Mouse (Mus musculus): ENCODE results near the gene Cpm. TPM values are rescaled to one million over a fixed set of nuclear protein-coding genes. Genes with fewer than 3 reads are reported as not detected.

Cpm gene
- polyA plus RNA-seq, 1 experiment from 2014 or later, result 83.7 TPM

- Histone ChIP-seq H3K36me3 (ENCODE audit: control insufficient read depth, insufficient read depth, low read length) (peaks cover 11% of the 10 kb centered on the region; the same call in 1 of the 2 replicates), H3K27me3 (ENCODE audit: control insufficient read depth, insufficient read depth, low read depth, low read length) (no peaks in the 10 kb centered on the region), H3K4me2 (ENCODE audit: low read depth, low read length) (no peak overlapping the region), H3K9me3 (ENCODE audit: control insufficient read depth, low read length) (peaks cover 3% of the 10 kb centered on the region), H3K4me3 (ENCODE audit: low read length) (no peak overlapping the region), H3K4me1 (replicated peaks; ENCODE audit: control insufficient read depth, insufficient read depth, low read length) (no peaks in the 10 kb centered on the region), H3K27ac (ENCODE audit: low read length) (no peak overlapping the region), H3K9ac (ENCODE audit: low read length) (no peak overlapping the region)
- WGBS, result 64% methylated on average over 9 of the region's 9 CpGs
- ATAC-seq (ENCODE audit: low read depth), result no peak
Observed at GRCm38 (mm10) chr10:117637062-117637744, 7.9 kb downstream of the Cpm start.

DNA sequence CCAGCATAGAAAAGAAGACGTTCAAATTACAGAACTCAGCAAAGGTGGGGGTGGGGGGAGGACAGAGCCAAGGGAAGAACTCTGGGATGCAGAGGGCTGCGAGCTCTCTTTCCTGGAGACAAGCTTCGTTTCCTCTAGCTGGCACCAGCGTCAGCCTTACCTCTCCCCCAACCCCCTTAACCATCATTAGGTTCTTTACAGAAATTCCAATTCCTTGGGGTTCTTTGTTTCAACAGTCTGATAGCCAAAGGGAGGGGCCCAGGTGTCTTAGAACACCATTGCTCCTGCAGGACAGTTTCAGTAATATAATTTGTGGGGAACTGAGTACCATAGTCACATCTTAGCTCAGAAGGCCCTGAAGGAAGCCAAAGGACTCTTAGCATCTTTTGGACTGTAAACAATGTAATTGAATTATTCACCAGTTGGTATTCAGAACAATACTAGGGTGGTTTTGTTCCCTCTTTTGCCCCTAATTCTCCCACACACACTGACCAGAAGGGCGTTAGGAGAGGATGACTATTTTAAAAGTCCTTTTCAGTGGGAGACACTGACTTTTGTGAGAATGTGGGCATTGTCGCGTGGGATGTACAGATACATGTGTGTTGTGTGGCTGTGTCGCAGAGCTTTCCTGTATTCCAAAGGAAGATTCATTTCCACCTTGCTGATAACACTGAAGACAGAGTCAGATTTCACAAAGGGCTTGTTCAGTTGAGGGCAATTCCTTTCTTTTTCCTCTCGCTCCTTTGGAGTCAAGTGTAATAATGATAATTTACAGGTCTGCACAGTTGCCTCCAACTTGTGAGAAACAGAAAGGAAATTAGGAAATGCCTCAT is 8.7 kb downstream of the Cpm start:
- Histone ChIP-seq H3K9ac (ENCODE audit: low read length) (no peak overlapping the region), H3K4me3 (ENCODE audit: low read length) (no peak overlapping the region), H3K4me1 (replicated peaks; ENCODE audit: control insufficient read depth, insufficient read depth, low read length) (no peaks in the 10 kb centered on the region), H3K36me3 (ENCODE audit: control insufficient read depth, insufficient read depth, low read length) (peaks cover 11% of the 10 kb centered on the region; the same call in 1 of the 2 replicates), H3K27ac (ENCODE audit: low read length) (no peak overlapping the region), H3K27me3 (ENCODE audit: control insufficient read depth, insufficient read depth, low read depth, low read length) (no peaks in the 10 kb centered on the region), H3K9me3 (ENCODE audit: control insufficient read depth, low read length) (peaks cover 3% of the 10 kb centered on the region), H3K4me2 (ENCODE audit: low read depth, low read length) (no peak overlapping the region)
- WGBS, result 74% methylated on average over 9 of the region's 9 CpGs
- ATAC-seq (ENCODE audit: low read depth), result no peak

GRCm38 (mm10) chr10:117638578-117639220 is 9.4 kb downstream of the Cpm start:
- Histone ChIP-seq H3K4me1 (replicated peaks; ENCODE audit: control insufficient read depth, insufficient read depth, low read length) (no peaks in the 10 kb centered on the region), H3K27ac (ENCODE audit: low read length) (no peak overlapping the region), H3K4me2 (ENCODE audit: low read depth, low read length) (no peak overlapping the region), H3K36me3 (ENCODE audit: control insufficient read depth, insufficient read depth, low read length) (peaks cover 11% of the 10 kb centered on the region; the same call in 1 of the 2 replicates), H3K4me3 (ENCODE audit: low read length) (no peak overlapping the region), H3K9ac (ENCODE audit: low read length) (no peak overlapping the region), H3K9me3 (ENCODE audit: control insufficient read depth, low read length) (peaks cover under 1% of the 10 kb centered on the region), H3K27me3 (ENCODE audit: control insufficient read depth, insufficient read depth, low read depth, low read length) (no peaks in the 10 kb centered on the region)
- no peak for ATAC-seq (ENCODE audit: low read depth)
- 88% methylated on average over 7 of the region's 7 CpGs for WGBS

GRCm38 (mm10) chr10:117639221-117639599 is 9.9 kb downstream of the Cpm start:
- H3K27me3 ChIP-seq (ENCODE audit: control insufficient read depth, insufficient read depth, low read depth, low read length), result no peaks in the 10 kb centered on the region
- H3K4me3 ChIP-seq (ENCODE audit: low read length), result no peak overlapping the region
- peaks cover 6% of the 10 kb centered on the region; the same call in 1 of the 2 replicates for H3K36me3 ChIP-seq (ENCODE audit: control insufficient read depth, insufficient read depth, low read length)
- 92% methylated on average over 8 of the region's 8 CpGs for WGBS
- no peak for ATAC-seq (ENCODE audit: low read depth)
- no peak overlapping the region for H3K9ac ChIP-seq (ENCODE audit: low read length)
- no peaks in the 10 kb centered on the region; the same call in 1 of the 2 replicates for H3K9me3 ChIP-seq (ENCODE audit: control insufficient read depth, low read length)
- H3K4me2 ChIP-seq (ENCODE audit: low read depth, low read length), result no peak overlapping the region
- no peak overlapping the region for H3K27ac ChIP-seq (ENCODE audit: low read length)
- H3K4me1 ChIP-seq (replicated peaks; ENCODE audit: control insufficient read depth, insufficient read depth, low read length), result no peaks in the 10 kb centered on the region

DNA sequence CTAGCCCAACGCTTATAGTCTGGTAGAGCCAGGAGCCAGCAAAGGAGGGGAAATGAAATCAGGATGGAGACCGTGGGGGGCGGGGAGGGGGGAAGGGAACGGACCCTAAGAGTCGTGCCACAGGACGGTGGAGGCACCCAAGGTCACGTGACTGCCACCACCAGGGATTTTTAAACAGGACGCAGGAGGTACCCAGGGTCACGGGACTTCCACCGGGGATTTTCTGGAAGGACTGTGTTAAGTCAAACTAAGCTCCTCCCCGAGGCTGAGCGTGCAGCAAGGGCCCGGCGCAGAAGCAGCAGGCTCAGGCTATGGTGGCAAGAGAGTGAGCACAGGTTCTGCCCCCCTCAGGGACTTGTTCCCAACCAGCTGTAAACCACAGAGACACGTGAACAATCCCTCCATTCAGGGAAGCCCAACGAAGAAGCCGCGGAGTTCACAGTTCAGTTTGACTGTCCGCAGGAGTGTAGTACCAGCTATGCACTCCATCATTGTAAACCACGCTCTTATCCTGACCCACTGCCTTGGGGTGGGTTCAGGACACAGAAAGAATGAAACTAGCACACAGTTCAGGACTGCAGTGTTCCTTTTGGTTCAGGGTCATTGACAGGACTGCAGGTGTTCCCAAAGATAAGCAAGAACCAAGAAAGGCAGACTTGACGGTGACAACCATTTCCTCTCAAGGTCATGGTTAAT is 10.7 kb downstream of the Cpm start:
- H3K27me3 ChIP-seq (ENCODE audit: control insufficient read depth, insufficient read depth, low read depth, low read length), result no peaks in the 10 kb centered on the region
- 0 out of 2 replicates have a peak, but pooled peaks have one; percentile 12 for ATAC-seq (ENCODE audit: low read depth)
- H3K4me3 ChIP-seq (ENCODE audit: low read length), result no peak overlapping the region
- 0 out of 2 replicates have a peak overlapping the region, but pooled peaks have one; percentile 7 for H3K4me2 ChIP-seq (ENCODE audit: low read depth, low read length)
- no peaks in the 10 kb centered on the region; the same call in 1 of the 2 replicates for H3K36me3 ChIP-seq (ENCODE audit: control insufficient read depth, insufficient read depth, low read length)
- no peaks in the 10 kb centered on the region for H3K4me1 ChIP-seq (replicated peaks; ENCODE audit: control insufficient read depth, insufficient read depth, low read length)
- 56% methylated on average over 21 of the region's 21 CpGs for WGBS
- no peak overlapping the region for H3K27ac ChIP-seq (ENCODE audit: low read length)
- H3K9ac ChIP-seq (ENCODE audit: low read length), result no peak overlapping the region
- H3K9me3 ChIP-seq (ENCODE audit: control insufficient read depth, low read length), result no peaks in the 10 kb centered on the region

DNA sequence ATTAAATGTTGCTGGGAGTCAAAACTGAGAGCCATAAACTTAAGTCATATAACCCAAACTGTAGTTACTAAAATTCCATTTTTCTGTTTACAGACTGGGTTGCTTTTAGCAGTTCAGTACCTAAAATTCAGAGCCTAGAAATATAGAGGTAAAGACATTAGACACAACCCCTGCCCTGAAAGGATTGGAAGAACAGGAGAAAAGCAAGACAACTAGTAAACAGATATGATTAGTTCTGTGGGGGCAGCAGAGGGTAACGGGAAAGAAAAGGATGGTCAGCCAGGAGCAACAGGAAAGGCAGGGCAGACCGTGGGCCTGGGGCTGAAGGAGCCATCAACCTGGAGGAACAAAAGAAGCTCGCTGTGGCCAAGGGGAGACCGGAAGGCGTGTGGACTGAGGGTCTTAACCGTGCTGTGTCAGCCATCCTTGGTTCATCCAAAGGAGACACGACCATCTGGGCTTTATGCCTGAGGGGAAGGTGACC is 11.3 kb downstream of the Cpm start:
- H3K9me3 ChIP-seq (ENCODE audit: control insufficient read depth, low read length), result no peaks in the 10 kb centered on the region
- no peak overlapping the region for H3K4me2 ChIP-seq (ENCODE audit: low read depth, low read length)
- no peak overlapping the region for H3K27ac ChIP-seq (ENCODE audit: low read length)
- no peak overlapping the region for H3K4me3 ChIP-seq (ENCODE audit: low read length)
- no peaks in the 10 kb centered on the region for H3K36me3 ChIP-seq (ENCODE audit: control insufficient read depth, insufficient read depth, low read length)
- WGBS, result 75% methylated on average over 7 of the region's 7 CpGs
- H3K4me1 ChIP-seq (replicated peaks; ENCODE audit: control insufficient read depth, insufficient read depth, low read length), result no peaks in the 10 kb centered on the region
- H3K9ac ChIP-seq (ENCODE audit: low read length), result no peak overlapping the region
- H3K27me3 ChIP-seq (ENCODE audit: control insufficient read depth, insufficient read depth, low read depth, low read length), result no peaks in the 10 kb centered on the region
- no peak for ATAC-seq (ENCODE audit: low read depth)

- WGBS, result 63% methylated on average over 20 of the region's 20 CpGs
- Histone ChIP-seq H3K9me3 (ENCODE audit: control insufficient read depth, low read length) (no peaks in the 10 kb centered on the region), H3K4me2 (ENCODE audit: low read depth, low read length) (no peak overlapping the region), H3K4me3 (ENCODE audit: low read length) (no peak overlapping the region), H3K36me3 (ENCODE audit: control insufficient read depth, insufficient read depth, low read length) (no peaks in the 10 kb centered on the region), H3K9ac (ENCODE audit: low read length) (no peak overlapping the region), H3K4me1 (replicated peaks; ENCODE audit: control insufficient read depth, insufficient read depth, low read length) (no peaks in the 10 kb centered on the region), H3K27ac (ENCODE audit: low read length) (no peak overlapping the region), H3K27me3 (ENCODE audit: control insufficient read depth, insufficient read depth, low read depth, low read length) (no peaks in the 10 kb centered on the region)
- no peak for ATAC-seq (ENCODE audit: low read depth)
Observed at GRCm38 (mm10) chr10:117641400-117642200, 12.3 kb downstream of the Cpm start.

DNA sequence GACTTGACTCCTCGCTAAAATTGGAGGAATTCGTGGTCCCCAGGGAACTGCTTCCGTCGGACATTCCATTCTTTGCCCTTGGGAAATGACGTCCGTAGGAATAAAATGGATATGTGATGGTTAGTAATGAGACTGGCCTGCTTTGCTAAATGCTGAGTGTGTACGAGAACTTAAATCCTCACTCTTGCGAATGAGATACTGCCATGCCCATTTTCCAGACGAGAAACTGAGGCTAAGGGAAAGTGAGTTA is 12.8 kb downstream of the Cpm start:
- no peak for ATAC-seq (ENCODE audit: low read depth)
- no peaks in the 10 kb centered on the region for H3K9me3 ChIP-seq (ENCODE audit: control insufficient read depth, low read length)
- H3K4me1 ChIP-seq (replicated peaks; ENCODE audit: control insufficient read depth, insufficient read depth, low read length), result no peaks in the 10 kb centered on the region
- H3K27me3 ChIP-seq (ENCODE audit: control insufficient read depth, insufficient read depth, low read depth, low read length), result no peaks in the 10 kb centered on the region
- WGBS, result 81% methylated on average over 9 of the region's 9 CpGs
- H3K4me3 ChIP-seq (ENCODE audit: low read length), result no peak overlapping the region
- H3K4me2 ChIP-seq (ENCODE audit: low read depth, low read length), result no peak overlapping the region
- no peak overlapping the region for H3K27ac ChIP-seq (ENCODE audit: low read length)
- H3K9ac ChIP-seq (ENCODE audit: low read length), result no peak overlapping the region
- no peaks in the 10 kb centered on the region for H3K36me3 ChIP-seq (ENCODE audit: control insufficient read depth, insufficient read depth, low read length)

Data from lung, embryonic 16.5 days (tissue).